Mouse (Mus musculus) megakaryocyte, adult 5-6 weeks (primary cell): ENCODE data around the gene Gm13769. TPM values are rescaled to one million over a fixed set of nuclear protein-coding genes. Genes with fewer than 3 reads are reported as not detected.
"Not testable (repeated sequence)": the region's sequence is repeated elsewhere in the genome, so short reads cannot be mapped to it uniquely, and the experiment has no call there.

Experiments used
- ATAC-seq: 2 replicates; pipeline ENCODE4 v1.8.0; 2016; ENCODE audit warnings: mild to moderate bottlenecking, inconsistent platforms; ENCODE audit not compliant: poor library complexity, severe bottlenecking
- total RNA-seq, 2 experiments: library from RNA; stranded (forward) in 1 of 2; stranded (reverse) in 1 of 2; fragments of 153-499, 151-499 nt in 1 of 2; fragments of 221-1000, 200-1000 nt in 1 of 2; gene quantifications; 2 replicates each; pipeline versions ENCODE4 v1.2.3 to v1.2.4; 2015 to 2017

Gm13769 gene
- total RNA-seq (2015), result 0.11 TPM in 1 of 2 replicates, not detected in the other
- total RNA-seq (2017), result 0.16 TPM in 1 of 2 replicates, not detected in the other

DNA sequence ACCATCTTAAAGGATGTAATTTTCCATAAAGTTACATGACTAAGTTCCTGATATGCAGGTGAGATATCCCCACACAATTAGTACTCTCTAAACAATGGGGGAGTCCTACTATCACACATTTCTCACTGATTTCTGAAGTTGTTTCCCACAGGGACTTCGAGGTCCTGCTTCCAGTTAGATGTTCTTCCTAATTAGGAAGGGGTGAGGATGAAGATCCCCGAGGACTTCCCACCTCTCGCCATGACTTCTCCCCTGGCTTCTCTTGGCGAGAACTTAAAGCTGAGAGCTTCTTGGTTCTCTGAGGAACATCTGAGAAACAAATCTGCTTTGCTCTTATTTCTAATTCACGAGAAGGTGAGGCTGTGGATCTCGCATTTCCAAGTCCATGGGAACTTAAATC lies at the start of gene Gm13769:
Gene Gm13769, plus strand, starts transcription at position 301 of the 400 bp plus-strand sequence.
- ATAC-seq, result not testable (repeated sequence)

DNA sequence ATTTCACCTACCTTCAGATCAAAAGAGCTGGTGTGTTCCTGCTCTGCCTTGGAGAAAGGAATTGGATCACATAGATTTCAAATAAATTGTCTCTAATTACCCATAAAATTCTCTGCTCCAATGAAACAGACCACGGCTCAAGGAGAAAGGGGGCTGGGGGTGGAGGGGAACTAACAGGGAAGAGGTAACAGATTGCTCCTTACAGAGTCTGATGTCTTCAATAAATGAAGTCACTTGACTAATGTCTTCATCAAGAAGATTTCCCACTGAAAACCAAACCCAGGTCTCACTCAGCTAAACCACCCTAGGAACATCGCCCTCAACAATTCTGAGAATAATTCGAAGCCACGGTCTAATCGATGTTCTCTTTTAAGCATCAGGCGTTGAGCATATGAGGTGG lies 29.3 kb upstream of the Gm13769 start, which contains the start of gene Olfr1272:
Gene Olfr1272, minus strand, starts transcription at position 101 of the 400 bp plus-strand sequence.
- no peak for ATAC-seq

DNA sequence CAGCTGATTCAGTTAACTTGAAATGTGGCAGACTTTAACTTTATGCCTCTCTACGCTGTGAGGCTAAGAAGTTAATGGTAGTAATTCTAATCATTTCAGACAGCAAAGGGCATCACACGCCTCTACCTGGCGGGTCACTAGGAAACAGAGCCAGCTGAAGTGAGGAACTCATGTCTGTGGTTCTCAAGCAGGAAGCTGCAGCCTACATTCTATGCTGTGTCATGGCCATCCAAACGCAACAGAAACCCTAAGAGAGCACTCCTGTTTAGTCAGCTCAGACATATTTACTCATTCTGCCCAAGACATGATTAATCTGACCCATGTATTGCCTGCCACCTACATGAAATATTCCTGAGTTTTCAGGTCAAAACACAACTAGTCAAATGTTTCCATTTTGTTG lies 24.7 kb downstream of the Gm13769 start:
- not testable (repeated sequence) for ATAC-seq

DNA sequence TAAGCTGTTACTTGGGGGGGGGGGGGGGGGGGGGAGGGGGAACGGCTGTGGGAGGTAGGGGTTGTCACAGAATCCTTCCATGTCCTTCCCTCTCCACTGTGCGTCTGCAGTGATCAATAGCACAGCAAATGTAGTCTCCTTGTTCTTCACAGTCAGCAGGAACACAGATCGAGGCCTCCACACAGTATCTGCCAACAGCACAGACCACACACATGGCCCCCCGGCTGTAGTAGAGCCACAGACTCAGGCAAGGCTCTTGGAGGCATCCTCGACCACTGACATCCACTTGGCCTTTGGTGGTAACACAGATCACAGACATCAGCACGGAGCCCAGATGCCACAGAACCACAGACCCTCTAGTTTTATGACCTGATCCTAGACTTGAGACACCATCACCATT lies 29.0 kb downstream of the Gm13769 start:
- not testable (repeated sequence) for ATAC-seq

DNA sequence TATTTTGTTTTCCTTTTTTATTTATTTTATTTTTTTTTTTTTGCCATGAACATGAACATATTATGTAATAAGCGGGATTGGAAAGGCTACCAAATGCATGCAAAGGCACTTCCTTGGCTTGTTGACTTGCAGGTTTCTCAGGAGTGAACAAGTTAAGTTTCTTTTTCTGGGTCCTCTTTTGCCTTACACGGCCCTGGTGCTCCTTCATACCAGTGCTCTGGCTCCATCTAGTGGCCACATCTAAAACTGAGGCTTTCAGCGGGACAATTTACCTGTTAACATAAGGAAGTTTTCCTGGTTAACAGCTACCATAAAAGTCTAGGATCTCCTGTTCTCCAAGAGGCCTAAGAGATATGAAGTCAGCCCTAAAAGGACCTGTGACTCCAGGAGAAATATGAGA lies 29.5 kb downstream of the Gm13769 start:
- peak; percentile 80 for ATAC-seq

DNA sequence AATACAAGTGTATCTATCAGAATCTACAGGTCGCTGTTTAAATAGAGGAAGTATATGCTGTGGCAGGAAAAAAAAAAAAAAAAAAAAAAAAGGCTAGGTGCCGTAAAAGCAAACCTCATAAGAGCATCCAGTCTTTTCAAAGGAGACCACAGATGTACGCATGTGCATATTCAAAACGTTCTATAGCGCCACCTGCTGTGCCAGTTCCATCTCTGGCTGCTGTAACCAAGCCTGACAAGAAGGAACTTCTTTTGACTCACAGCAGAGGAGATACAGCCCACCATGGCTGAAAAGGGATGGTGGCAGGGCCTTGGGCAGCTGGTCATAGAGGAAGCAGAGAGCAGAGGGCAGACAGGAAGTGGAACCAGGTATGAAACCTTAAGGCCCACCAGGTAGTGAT lies 37.2 kb downstream of the Gm13769 start:
- peak; percentile 63 for ATAC-seq

DNA sequence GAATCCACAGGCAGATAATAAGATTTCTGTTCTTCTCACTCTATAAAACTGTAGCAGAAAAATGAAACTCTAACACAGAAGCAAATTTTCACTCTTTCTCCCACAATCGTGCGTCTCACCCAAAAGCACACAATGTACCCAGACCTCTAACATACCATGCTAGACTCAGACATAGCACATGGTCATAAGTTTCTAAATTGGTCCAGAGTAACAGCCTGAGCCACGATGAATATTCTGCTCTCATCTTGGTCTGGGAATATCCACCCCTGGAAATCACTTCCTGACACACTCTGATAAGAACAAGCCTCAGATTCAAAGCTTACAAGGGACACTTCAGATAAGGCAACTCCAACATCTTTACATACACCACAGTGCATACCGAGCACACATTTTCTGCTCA lies 38.2 kb downstream of the Gm13769 start:
- ATAC-seq, result not testable (repeated sequence)

Other genes starting within 250 kb of the Gm13769 start
- gene Olfr1269, start 200.8 kb upstream of the Gm13769 start, total RNA-seq (2015), result not detected in 2 replicates
- gene Olfr1269, start 200.8 kb upstream of the Gm13769 start, total RNA-seq (2017), result not detected in 2 replicates
- not detected in 2 replicates for gene Olfr32, start 179.9 kb upstream of the Gm13769 start, total RNA-seq (2015)
- not detected in 2 replicates for gene Olfr32, start 179.9 kb upstream of the Gm13769 start, total RNA-seq (2017)
- gene Olfr1270, start 169.1 kb upstream of the Gm13769 start, total RNA-seq (2015), result not detected in 2 replicates
- not detected in 2 replicates for gene Olfr1270, start 169.1 kb upstream of the Gm13769 start, total RNA-seq (2017)
- gene Olfr1506, start 97.7 kb upstream of the Gm13769 start, total RNA-seq (2015), result not detected in 2 replicates
- gene Olfr1506, start 97.7 kb upstream of the Gm13769 start, total RNA-seq (2017), result 0.07 TPM in 1 of 2 replicates, not detected in the other
- not detected in 2 replicates for gene Olfr142, start 64.6 kb upstream of the Gm13769 start, total RNA-seq (2015)
- not detected in 2 replicates for gene Olfr142, start 64.6 kb upstream of the Gm13769 start, total RNA-seq (2017)
- not detected in 2 replicates for gene Olfr1271, start 51.2 kb upstream of the Gm13769 start, total RNA-seq (2015)
- not detected in 2 replicates for gene Olfr1271, start 51.2 kb upstream of the Gm13769 start, total RNA-seq (2017)
- gene Olfr1272, start 29.4 kb upstream of the Gm13769 start, total RNA-seq (2015), result not detected in 2 replicates
- gene Olfr1272, start 29.4 kb upstream of the Gm13769 start, total RNA-seq (2017), result not detected in 2 replicates
- not detected in 2 replicates for gene Olfr1274-ps, start 76.5 kb downstream of the Gm13769 start, total RNA-seq (2015)
- gene Olfr1274-ps, start 76.5 kb downstream of the Gm13769 start, total RNA-seq (2017), result not detected in 2 replicates